Mouse (Mus musculus): ENCODE data around the gene Evpl.

- TF ChIP-seq CTCF (IDR thresholded peaks at IDR 0.05; ENCODE audit: borderline replicate concordance, extremely low read depth, insufficient read depth, insufficient read length) (no peak), POLR2A (IDR thresholded peaks at IDR 0.05; ENCODE audit: borderline replicate concordance, extremely low read depth, insufficient read depth, insufficient read length, poor library complexity, severe bottlenecking) (no peak)
These were observed 9.8 kb upstream of the Evpl start for GRCm38 (mm10) chr11:116247502-116248222.
